Mouse (Mus musculus) ES-E14 (cell line): ENCODE data around the gene Lrmda. TPM values are rescaled to one million over a fixed set of nuclear protein-coding genes. Genes with fewer than 3 reads are reported as not detected.

Source experiments
- DNase-seq: peaks from one replicate; pipeline ENCODE4 v3.0.0-alpha.2; 2013; ENCODE audit warnings: low read depth, low spot score
- H3K27ac ChIP-seq: 2 replicates; pipeline ENCODE4 v1.5.1; 2012; ENCODE audit warnings: low read depth, mild to moderate bottlenecking, low read length, moderate library complexity, mixed read lengths; ENCODE audit not compliant: poor library complexity, insufficient read depth, severe bottlenecking
- H3K36me3 ChIP-seq: 2 replicates; pipeline ENCODE4 v1.6.1; 2012; ENCODE audit warnings: mild to moderate bottlenecking, low read length, moderate library complexity, mixed read lengths; ENCODE audit not compliant: control insufficient read depth, poor library complexity, insufficient read depth, severe bottlenecking
- H3K4me1 ChIP-seq, 2 experiments: fragments of 150-350 bp in 1 of 2; sonication (generic) in 1 of 2; 2 replicates each; pipeline ENCODE4 v1.6.1; 2012; ENCODE audit warnings: low read length in 2 of 2, mild to moderate bottlenecking in 1 of 2, mixed read lengths in 1 of 2; ENCODE audit not compliant: control insufficient read depth in 2 of 2, insufficient read depth in 2 of 2, poor library complexity in 1 of 2
- H3K4me3 ChIP-seq, 2 experiments: fragments of 150-350 bp in 1 of 2; sonication (generic) in 1 of 2; 2 replicates each; pipeline ENCODE4 v1.5.1; 2012; ENCODE audit warnings: low read length in 2 of 2, low read depth in 1 of 2, mild to moderate bottlenecking in 1 of 2, mixed read lengths in 1 of 2; ENCODE audit not compliant: insufficient read depth in 1 of 2, poor library complexity in 1 of 2, severe bottlenecking in 1 of 2
- H3K9ac ChIP-seq: 2 replicates; pipeline ENCODE4 v1.6.1; 2012; ENCODE audit warnings: low read depth, mild to moderate bottlenecking, low read length, mixed read lengths; ENCODE audit not compliant: poor library complexity, insufficient read depth, severe bottlenecking
- H3K9me3 ChIP-seq: fragments of 150-350 bp; sonication (generic); 2 replicates; pipeline ENCODE4 v1.6.1; 2012; ENCODE audit warnings: low read depth, mild to moderate bottlenecking, low read length; ENCODE audit not compliant: control insufficient read depth, insufficient read depth
- CHD2 ChIP-seq: IDR thresholded peaks from 2 replicates; pipeline ENCODE4 v1.6.1; 2014; ENCODE audit warnings: mild to moderate bottlenecking, low read depth, low read length, inconsistent platforms
- HCFC1 ChIP-seq: IDR thresholded peaks from 2 replicates; pipeline ENCODE4 v1.6.1; 2012; ENCODE audit warnings: low read length, inconsistent platforms, borderline replicate concordance; ENCODE audit not compliant: insufficient read depth
- MAFK ChIP-seq: IDR thresholded peaks from 2 replicates; pipeline ENCODE4 v1.6.1; 2014; ENCODE audit warnings: mild to moderate bottlenecking, low read depth, low read length, inconsistent platforms; ENCODE audit not compliant: insufficient read depth
- ZC3H11A ChIP-seq: IDR thresholded peaks from 2 replicates; pipeline ENCODE4 v1.6.1; 2012; ENCODE audit warnings: low read depth, mild to moderate bottlenecking, inconsistent platforms, low read length, borderline replicate concordance
- ZNF384 ChIP-seq: IDR thresholded peaks from 2 replicates; pipeline ENCODE4 v1.6.1; 2012; ENCODE audit warnings: low read depth, low read length, inconsistent platforms
- in situ Hi-C, 2 experiments: fragments of 600-800 bp; cut with MboI; formaldehyde crosslinking; loops; one replicate each; pipeline ENCODE4 v1.15.1; 2025; ENCODE audit warnings: low sequenced_read_pairs in 2 of 2, inconsistent platforms in 1 of 2; ENCODE audit not compliant: unreplicated experiment in 2 of 2
- total RNA-seq: library from RNA; depleted of rRNA; stranded (reverse); fragments of 300-350 nt; gene quantifications from 2 replicates; pipeline ENCODE4 v1.2.3, GENCODE M21; 2012

Gene Lrmda
- total RNA-seq, 1 experiment = 0.22 TPM

GRCm38 (mm10) chr14:22181508-22181907 is 162.0 kb downstream of the Lrmda start:
- in situ Hi-C loops = no loop called here
- H3K4me1 ChIP-seq = no peaks in the 10 kb centered on the region
- H3K9ac ChIP-seq = no peak overlapping the region
- DNase-seq = no peak
- TF ChIP-seq ZNF384 = peak; percentile 88
- no peak for TF ChIP-seq ZC3H11A
- no peak for TF ChIP-seq MAFK
- TF ChIP-seq HCFC1 = no peak
- no peak overlapping the region for H3K4me3 ChIP-seq
- no peak overlapping the region for H3K27ac ChIP-seq
- no peaks in the 10 kb centered on the region for H3K36me3 ChIP-seq
- no peaks in the 10 kb centered on the region for H3K9me3 ChIP-seq

- TF ChIP-seq CHD2 (no peak), HCFC1 (no peak), ZC3H11A (no peak), ZNF384 (no peak), MAFK (no peak)
- no peak overlapping the region for H3K4me3 ChIP-seq
- no peak for DNase-seq
- H3K9me3 ChIP-seq = no peaks in the 10 kb centered on the region
- no peaks in the 10 kb centered on the region for H3K4me1 ChIP-seq
- H3K27ac ChIP-seq = no peak overlapping the region
- H3K36me3 ChIP-seq = no peaks in the 10 kb centered on the region
- no peak overlapping the region for H3K9ac ChIP-seq
- in situ Hi-C loops = no loop called here
These were observed 163.7 kb downstream of the Lrmda start for GRCm38 (mm10) chr14:22183195-22183594.

GRCm38 (mm10) chr14:22185452-22185851 is 165.9 kb downstream of the Lrmda start:
- H3K9me3 ChIP-seq = no peaks in the 10 kb centered on the region
- H3K9ac ChIP-seq = no peak overlapping the region
- no peak overlapping the region for H3K4me3 ChIP-seq
- no peaks in the 10 kb centered on the region for H3K4me1 ChIP-seq
- TF ChIP-seq HCFC1 = no peak
- TF ChIP-seq ZC3H11A = no peak
- no peak for TF ChIP-seq ZNF384
- TF ChIP-seq CHD2 = no peak
- no peak for TF ChIP-seq MAFK
- no peaks in the 10 kb centered on the region for H3K36me3 ChIP-seq
- H3K27ac ChIP-seq = no peak overlapping the region
- DNase-seq = no peak
- in situ Hi-C loops = no loop called here

- Histone ChIP-seq H3K9ac (no peak overlapping the region), H3K4me1 (no peaks in the 10 kb centered on the region), H3K4me3 (no peak overlapping the region), H3K9me3 (no peaks in the 10 kb centered on the region), H3K27ac (no peak overlapping the region), H3K36me3 (no peaks in the 10 kb centered on the region)
- no peak for DNase-seq
- TF ChIP-seq HCFC1 = no peak
- no peak for TF ChIP-seq ZNF384
- in situ Hi-C loops = no loop called here
These were observed 170.6 kb downstream of the Lrmda start for GRCm38 (mm10) chr14:22190111-22190510.

- in situ Hi-C loops = no loop called here
- TF ChIP-seq ZNF384 (no peak), CHD2 (no peak), ZC3H11A (no peak), HCFC1 (no peak), MAFK (no peak)
- Histone ChIP-seq H3K9me3 (no peaks in the 10 kb centered on the region), H3K4me3 (no peak overlapping the region), H3K4me1 (no peaks in the 10 kb centered on the region), H3K27ac (no peak overlapping the region), H3K36me3 (no peaks in the 10 kb centered on the region), H3K9ac (no peak overlapping the region)
- no peak for DNase-seq
These were observed 172.7 kb downstream of the Lrmda start for GRCm38 (mm10) chr14:22192185-22192584.
